Mouse (Mus musculus) hindlimb bud, embryonic 11.5 days (tissue): ENCODE measurements around the gene Pbx2.

Experiments
- DNase-seq: peaks from one replicate; pipeline ENCODE4 v3.0.0-alpha.2; 2012; ENCODE audit warnings: low read depth, low spot score; ENCODE audit errors: extremely low spot score

Gene Pbx2

DNA sequence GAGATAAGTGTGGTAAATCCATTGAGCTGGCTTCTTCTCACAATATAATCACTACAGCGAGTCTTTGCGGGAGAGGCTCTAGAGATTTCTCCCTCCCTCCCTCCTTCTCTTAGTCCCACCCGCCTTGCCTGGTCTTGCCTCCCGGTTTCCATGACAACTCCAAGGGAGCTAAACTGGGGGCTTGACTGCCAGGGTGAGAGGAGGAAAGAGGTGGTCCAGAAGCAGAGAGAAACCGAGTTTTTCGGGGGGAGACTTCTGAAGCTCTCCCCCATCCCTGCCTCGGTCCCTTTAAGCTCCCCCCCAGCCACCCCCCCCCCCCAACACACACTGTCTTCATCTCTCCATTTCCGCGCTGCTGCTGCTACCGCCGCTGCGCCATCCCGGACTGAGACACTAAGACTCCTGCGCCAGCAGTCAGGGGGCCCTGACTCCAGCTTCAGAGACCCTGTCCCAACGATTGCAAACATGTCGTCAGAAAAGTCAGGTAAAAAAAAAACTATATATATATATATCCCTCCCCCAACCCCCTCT, 38.2 kb downstream of the Pbx2 start, which contains the start of gene Prrt1:
Prrt1 (plus strand) TSS at position 313 of the 531 bp plus-strand sequence.
- DNase-seq = no peak

DNA sequence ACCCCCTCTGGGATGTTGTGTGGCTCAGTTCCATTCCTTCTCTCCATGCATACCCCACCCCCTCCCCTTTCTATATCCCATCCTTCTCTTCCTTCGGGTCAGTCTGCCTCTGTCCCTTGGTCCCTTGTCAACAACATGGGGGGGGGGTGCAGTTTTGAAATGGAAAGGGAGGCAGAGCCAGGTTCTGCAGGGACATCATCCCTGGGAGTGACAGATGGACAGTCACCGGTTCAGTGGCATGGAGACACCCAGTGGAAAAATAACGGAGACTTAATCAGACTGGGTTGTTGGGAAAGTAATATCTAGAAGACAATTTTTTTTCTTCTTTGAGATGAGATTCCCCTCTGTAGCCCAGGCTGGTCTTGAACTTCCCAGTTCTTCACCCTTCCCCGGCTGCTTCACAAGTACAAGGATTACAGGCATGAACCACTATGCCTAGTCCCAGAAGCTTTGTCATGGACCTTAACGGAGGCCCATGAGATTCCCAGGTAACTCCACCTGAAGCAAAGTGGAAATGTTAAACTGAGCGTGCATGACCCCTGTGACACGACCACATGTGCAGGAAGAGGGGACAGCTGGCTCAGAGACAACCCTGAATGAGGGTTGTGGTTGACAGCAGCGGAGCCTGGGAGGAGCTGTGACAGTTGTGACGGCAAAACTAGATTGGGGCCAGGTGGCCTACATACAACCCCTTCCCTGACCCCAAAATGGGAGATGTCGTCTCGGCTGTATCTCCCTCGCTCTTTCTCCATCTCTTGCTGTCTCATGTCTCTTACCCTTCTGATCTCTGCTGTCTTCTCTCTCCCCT, 38.9 kb downstream of the Pbx2 start:
- DNase-seq = no peak

DNA sequence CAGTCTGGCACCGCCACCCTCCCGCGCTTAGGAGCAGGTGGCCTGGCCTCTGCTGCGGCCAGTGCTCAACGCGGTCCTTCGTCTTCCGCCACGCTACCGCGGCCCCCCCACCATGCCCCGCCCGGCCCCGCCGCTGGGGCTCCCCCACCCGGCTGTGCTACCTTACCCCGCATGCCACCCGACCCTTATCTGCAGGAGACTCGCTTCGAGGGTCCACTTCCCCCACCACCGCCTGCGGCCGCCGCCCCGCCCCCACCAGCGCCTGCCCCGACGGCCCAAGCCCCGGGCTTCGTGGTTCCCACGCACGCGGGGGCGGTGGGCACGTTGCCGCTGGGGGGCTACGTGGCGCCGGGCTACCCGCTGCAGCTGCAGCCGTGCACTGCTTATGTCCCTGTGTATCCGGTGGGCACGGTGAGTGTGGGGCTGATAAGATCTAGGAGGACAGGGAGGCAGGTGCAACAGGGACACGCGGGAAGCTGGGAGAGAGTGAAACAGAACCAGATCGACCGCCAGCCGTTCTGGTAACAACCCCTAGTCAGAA, 39.8 kb downstream of the Pbx2 start:
- no peak for DNase-seq

DNA sequence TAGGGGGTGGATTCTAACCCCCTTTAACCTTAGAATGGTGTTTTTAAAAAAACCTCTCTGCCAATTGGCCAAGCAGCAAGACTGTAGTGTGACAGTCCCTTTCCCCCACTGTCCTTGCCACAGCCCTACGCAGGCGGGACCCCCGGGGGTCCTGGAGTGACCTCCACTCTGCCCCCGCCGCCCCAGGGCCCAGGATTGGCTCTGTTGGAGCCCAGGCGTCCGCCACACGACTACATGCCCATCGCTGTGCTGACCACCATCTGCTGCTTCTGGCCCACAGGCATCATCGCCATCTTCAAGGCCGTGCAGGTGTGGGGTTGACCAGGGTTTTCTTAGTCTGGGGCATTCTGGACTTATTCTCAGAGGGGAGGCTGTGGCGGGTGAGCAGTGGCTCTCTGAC, 40.6 kb downstream of the Pbx2 start:
- DNase-seq = no peak

DNA sequence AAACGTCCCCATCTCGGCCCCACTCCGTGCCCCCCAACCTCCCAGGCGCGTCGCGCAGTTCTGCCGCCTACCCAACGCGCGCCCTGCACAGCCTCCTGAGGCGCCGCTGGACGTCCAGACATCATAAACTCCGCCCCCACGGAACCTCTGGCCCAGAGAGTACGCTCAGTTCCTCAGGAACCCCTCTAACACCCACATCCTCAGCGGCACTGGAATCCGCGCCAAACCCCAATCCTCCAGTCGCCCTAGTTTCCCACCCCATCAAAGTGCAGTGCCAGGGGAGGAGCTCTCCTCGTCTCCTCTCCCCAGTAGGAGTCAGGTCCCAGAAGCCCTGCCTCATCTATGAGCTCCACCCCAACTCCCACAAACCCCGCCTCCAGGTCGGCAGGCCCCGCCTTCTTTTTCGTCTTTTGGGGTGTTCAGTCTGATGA, 41.2 kb downstream of the Pbx2 start:
- DNase-seq = no peak

DNA sequence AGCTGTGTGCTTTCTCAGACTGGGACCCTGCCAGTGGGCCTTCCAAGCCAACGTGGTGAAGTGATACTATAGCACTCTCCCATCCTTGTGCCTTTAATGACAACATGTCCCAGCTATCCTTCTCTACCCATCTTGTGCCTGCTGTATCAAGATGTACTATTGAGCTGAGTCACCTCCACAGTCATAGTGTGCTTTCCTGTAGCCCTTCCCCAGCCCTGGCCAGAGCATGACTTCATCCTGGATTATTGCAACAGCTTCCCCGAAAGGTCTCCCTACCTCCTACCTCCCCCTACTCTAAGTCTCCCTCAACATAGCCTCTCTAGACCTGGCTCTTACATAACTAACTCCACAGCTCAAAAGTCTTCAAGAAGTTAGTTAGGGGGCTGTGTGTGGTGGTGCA, 44.6 kb downstream of the Pbx2 start:
- no peak for DNase-seq

DNA sequence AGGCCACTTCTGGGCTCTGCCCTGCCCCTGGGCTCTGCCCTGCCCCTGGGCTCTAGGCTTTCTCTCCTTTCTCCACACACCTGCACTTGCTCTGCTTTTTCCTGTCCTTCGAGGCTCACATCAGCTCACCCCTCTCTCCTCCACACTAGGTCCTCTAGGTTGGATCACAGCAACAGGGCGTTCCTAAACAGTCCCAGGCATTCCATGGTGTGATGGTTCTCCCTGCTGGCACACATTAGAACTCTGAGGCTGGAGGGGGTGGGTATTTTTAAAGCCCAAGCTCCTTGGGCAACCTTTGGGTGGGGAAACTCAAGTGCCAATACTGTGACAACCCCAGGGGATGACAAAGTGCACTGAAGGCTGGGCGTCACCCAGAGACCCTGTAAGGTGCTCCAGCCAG, 46.4 kb downstream of the Pbx2 start:
- DNase-seq = no peak

DNA sequence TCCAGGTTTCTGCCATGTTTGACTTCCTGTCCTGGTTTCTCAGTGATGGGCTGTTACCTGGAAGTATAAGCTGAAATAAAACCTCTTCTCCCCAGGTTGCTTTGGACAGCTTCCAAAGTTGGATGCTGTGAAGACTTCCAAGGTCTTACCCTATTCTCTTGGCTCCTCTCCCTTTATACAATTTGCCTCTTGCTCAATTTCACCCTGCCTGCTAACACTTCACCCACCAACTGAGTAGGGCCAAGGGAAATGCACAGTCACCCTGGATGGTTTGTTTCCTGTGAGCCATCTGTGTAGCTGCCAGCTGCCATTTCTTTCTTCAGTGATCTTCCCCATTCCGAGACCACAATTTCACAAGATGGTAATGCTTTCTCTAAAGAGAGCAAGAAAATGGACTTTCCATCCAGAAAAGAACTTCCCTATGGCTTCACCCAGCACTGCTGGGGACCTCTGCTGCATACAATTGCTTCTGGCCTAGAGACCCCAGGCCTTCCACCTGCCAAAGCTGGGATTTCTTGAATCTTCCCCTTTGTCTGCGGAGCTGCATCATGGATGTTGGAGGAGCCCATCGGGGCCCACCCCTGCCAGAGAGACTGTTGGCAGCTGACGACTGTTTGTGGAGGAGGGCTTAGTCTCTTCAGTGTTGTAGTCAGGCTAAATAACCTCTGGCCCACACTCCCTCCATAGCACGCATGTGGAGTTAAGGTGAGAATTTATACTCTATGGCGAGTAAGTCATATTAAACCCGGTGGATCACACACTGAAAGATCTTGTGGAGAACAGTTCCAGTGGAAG, 48.6 kb downstream of the Pbx2 start:
- no peak for DNase-seq

DNA sequence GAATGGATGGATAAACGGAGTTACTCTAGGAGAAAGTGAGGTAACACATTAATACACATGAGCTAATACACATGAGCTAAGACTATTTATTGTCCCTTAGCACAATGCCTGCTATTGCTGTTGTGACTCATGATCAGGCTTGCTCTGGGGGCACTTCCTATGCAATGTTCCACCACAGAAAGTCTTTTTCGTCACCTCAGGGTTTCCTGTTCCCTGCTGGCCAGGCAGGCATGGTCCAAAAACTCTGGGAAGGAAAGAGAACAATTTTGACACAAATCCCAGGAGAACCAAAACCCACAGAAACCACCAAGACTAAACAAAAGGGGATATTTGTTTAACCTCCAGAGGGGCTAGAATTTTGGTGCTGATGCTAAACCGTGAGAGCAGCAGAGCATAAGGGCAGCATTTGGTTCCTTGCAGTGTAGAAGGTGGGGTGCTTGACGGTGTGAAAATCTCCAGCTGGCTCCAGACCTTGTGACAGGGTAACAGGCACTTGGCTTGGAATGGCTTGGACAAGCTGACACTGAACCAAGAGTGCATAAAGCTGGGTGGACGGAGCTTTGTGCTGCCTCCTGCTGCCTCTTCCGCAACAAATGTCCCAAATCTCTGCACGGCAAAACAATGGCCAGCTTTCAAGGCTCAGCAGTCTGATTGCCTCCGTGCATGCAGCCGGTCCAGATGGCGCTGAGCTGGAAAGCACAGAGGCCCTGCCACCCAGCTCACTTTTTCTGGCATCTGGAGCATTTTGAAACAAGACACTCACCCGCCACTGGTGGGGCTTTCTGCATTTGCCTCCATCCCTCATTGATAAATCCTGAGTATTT, 49.9 kb downstream of the Pbx2 start:
- DNase-seq = no peak

DNA sequence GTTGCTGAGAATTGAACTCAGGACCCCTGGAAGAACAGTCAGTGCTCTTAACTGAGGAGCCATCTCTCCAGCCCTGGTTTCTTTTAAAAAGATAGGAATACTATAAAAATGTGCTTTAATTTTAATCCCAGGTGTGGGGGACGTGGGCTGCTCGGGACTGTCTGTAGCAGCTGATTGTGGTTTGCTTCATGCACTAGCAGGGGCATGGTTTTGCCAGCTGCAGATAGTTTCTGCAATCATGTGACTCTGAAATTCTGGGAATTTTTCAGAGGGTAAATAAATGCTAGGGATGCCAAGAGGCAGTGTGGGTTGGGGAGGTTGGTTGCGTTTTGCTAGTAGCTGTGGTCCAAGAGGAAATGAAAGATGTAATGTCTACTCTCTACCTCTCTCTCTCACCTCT, 50.9 kb downstream of the Pbx2 start:
- DNase-seq = no peak

DNA sequence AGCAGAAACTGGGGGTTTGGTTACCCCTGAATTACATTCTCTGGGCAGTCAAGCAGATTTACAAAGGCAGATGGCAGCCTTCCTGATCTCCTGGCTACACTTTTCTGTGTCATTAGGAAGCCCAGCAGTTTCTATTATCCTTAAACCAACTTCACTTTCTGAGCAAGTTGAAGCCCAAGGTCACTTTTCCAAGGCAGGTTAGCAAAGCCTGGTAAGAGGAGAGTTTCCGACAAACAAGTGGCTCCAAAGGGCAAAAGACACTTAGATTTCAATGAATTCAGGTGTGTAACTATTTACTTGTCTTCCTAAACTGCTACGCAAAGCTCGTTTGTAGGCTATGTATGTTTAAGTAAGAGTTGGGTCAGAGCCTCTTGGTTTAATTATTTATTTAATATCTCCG, 52.3 kb downstream of the Pbx2 start:
- no peak for DNase-seq

DNA sequence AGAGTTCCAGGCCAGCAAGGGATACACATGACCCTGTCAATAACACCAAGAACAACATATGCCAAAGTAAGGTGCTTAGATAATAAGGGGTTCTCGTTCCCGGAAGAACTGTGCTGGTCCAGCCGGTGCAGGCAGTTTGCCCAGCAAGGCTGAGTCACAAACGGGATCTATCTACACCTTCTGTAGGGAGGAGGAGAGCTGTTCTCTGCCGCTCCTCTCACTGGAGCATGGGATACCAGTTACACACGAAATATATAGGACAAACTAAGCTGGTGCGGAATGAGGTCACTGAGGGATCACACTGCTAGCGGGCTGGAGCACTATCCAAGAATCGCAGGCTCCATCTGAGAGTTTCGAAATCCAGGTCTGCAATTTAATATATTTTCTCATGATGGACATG, 52.9 kb downstream of the Pbx2 start:
- no peak for DNase-seq

DNA sequence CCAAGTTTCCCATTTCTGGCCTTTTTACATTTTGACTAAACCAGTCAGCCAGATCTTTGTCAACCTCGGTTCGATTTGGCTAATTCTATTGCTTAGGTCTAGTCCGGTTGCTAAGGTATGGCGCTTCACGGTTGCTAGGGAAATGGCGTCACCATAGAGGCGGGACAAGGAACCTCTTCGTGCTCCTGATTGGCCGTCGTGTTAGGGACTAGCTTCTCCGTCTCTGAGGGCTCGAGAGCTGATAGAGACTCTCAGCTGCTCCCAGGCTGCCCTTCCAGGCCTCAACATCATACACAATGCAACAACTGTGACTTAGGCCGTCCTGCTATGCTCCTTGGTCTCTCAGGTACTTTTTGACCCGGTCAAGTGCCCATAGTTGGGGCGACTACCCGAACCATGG, 53.5 kb downstream of the Pbx2 start, which contains the start of gene Fkbpl:
Fkbpl (plus strand) TSS at position 157 of the 400 bp plus-strand sequence.
- peak; percentile 96 for DNase-seq

DNA sequence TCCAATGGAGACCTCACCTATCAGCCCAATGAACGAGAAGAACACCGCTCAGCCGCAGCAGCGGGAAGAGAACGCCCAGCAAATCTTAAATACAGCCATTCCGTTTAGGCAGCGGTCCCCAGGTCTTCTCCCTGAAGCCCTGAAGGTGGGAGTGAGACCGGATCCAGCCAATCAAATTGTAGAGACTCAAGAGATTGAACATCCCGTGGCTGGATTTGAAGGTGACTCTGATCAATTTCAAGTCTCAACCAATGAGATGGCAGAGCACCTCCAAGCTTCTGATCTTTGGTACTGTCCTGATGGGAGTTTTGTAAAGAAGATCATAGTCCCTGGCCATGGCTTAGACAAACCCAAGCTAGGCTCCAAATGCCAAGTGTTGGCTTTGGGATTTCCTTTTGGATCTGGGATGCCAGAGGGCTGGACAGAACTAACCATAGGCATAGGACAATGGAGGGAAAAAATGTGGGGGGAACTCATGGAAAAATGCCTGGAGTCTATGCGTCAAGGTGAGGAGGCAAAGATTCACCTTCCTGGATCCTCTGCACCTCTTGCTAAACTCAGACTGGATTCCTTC, 54.3 kb downstream of the Pbx2 start:
- no peak for DNase-seq

DNA sequence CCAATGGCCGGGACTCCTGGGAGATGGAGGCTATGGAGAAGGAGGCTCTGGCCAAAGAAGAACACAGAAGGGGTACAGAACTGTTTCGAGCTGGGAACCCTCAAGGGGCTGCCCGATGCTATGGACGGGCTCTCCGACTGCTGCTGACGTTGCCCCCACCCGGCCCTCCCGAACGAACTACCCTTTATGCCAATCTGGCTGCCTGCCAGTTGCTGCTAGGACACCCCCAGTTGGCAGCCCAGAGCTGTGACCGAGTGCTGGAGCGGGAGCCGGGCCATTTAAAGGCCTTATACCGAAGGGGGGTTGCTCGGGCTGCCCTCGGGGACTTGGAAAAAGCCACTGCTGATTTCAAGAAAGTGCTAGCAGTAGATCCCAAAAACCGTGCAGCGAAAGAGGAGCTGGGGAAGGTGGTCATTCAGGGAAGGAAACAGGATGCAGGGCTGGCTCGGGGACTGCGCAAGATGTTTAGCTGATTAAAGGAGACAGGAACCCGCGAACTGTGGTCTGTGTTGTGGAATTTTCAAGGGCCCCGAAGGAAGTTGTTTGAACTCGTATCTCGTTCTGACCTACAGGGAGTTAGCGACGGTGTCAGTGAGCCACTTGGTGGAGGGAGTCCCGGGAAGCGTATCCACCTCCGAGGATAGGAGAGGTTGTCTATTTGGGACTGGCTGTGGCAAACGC, 54.9 kb downstream of the Pbx2 start:
- DNase-seq = no peak
